Mouse (Mus musculus): ENCODE results near the gene Cfl1.

- TF ChIP-seq CTCF (IDR thresholded peaks at IDR 0.05; ENCODE audit: control insufficient read depth, insufficient read depth, low read length) = no peak
- TF ChIP-seq POLR2A (IDR thresholded peaks at IDR 0.05; ENCODE audit: borderline replicate concordance, control insufficient read depth, low read depth, low read length) = peak; percentile 91; the same call in 1 of the 2 replicates
Observed at GRCm38 (mm10) chr19:5456922-5457745, 33.1 kb upstream of the Cfl1 start.

Data from bone marrow, adult 2 months (tissue).